Mouse (Mus musculus) T-helper 1 cell (primary cell): ENCODE results near the gene Rap1a.

Experiments used
- in situ Hi-C: fragments of 300-600 bp; cut with MboI, MseI; formaldehyde crosslinking; loops from one replicate; pipeline ENCODE4 v1.15.1; 2025; ENCODE audit warnings: high pct_unique_total_duplicates

Gene Rap1a

DNA sequence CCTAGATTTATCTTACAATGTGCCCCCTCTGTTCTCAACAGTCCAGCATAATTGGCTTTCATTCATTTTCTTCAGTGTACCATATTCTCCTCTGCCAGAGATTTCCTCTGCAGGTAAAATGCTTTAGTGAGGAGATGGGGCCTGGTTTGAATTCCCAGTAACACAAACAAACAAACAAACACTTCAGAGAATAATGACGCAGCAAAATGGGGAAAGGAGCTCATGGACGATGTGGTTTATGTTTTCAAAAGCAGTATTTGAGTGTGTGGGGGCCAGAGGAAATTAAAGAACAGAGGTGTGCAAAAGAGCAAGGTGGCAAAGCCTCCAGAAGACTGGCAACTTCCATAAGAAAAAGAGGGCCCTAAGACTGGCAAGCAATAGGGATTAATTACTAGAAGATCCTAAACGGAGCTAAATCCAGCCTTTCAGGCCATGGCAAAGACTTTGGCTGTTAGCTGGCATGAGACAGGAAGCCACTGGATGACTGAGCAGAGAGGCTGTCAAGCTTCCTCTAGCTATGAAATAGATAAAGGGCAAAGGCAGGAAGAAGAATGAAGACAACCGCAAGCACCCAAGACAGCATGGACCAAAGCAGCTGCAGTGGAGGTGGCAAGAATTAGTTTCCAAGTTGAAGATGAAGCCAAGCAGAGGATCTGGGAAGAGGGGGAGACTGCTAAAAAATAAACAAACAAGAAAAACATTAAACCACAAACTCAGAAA is 37.8 kb downstream of the Rap1a start:
- in situ Hi-C loops = loop anchor here (10.0 kb wide), 1 partner anchor 1562 kb away; no protein-coding TSS in a partner anchor

DNA sequence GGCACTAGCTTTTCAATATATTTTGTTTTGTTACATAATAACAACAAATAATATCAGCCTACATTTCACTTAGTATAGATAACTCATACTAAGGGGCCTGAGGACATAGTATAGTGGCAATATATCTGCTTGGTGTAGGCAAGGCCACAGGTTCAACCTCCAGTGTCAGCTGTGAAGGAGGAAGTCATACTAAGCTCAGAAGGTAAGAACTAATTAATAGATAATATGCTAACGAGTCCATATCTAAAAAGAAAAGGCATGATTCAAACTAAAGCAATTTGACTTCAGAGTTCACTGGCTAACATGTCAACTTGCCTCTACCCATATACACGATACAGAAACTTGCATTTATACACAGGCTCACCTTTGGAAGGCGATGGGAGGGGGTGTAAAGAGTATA is 41.1 kb downstream of the Rap1a start:
- in situ Hi-C loops = loop anchor here (10.0 kb wide), 1 partner anchor 1565 kb away; no protein-coding TSS in a partner anchor

DNA sequence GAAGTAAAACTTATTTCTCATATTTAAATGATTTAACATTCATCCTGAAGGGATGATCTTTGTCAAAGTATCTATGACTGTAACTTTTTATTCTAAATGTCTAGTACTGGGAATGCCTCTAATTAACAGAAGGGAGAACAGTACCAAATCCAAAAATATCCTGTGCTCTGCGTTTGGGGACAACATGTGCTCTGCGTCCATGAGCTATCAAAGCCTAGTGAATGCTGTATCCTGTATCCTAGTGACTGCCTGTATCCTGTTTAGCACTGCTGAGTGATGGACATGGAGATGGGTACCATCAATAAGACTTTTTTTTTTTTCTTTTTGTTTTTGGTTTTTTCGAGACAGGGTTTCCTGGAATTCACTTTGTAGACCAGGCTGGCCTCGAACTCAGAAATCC is 42.5 kb downstream of the Rap1a start:
- in situ Hi-C loops = no loop called here

DNA sequence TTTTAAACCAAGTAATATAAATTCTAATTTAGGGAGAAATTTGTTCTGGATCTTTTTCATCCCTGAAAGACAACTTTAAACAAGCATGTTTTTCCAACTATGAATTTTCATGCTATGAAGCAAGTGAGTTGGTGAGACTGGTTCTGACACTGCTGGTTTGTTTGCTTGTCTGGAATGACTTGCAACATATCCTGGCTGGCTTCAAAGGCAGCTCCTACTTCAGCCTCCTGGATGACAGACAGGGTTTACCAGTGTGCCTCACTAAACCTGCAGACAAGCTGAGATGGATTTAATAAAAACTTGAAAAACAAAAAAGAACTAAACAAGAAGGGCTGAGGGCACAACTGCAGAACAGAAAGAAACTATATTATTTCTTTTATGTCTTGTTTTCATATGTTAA is 43.0 kb downstream of the Rap1a start:
- in situ Hi-C loops = no loop called here

DNA sequence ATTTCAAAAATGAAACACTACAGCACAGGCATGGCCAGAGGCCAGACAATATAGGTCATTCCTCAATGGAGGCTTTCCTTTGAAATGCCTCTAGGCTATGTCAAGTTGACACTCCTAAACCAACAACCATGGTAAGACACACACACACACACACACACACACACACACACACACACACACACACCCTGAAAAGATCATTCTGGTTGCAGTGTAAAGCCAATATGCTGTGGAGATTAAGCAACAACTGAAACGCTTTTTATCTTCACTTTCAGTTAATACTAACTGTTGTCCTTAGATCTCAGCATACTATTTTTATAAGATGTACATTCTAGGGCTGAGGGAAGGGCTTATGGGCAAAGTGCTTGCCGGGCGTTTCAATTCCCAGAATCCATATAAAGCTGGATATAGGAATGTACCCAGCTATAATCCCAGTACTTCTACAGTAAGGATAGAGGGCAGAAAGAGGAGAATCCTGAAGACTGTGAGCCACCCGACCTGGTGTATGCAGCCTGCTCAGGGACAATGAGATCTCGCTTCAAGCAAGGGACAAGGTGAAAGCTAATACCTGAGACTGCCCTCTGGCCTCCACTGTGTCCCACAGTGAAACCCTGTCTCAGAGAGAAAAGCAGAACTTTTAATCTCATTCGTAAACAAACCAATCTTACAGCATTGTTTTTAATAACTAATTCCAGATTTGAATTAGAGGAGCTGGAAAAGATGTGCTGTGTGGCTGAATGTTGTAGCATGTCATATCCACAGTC is 43.6 kb downstream of the Rap1a start:
- in situ Hi-C loops = no loop called here

DNA sequence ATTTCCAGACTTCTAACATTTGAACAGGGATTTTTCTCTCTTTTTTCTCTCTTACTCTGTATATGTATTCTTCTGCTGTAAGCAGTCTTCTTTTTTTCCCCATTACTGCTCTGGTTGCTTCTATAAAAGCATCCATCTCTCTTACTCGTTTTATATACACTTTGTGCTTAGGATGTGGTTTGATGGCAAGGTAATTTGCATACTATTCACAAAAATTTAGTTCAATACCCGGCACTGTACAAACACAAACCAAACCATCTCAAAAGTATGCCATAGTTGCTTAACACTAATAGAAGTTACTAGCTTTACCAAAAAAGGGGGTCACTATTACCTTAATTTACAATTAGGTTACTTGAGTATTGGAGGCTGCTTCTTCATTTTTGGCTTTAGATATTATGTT is 44.6 kb downstream of the Rap1a start:
- in situ Hi-C loops = no loop called here

DNA sequence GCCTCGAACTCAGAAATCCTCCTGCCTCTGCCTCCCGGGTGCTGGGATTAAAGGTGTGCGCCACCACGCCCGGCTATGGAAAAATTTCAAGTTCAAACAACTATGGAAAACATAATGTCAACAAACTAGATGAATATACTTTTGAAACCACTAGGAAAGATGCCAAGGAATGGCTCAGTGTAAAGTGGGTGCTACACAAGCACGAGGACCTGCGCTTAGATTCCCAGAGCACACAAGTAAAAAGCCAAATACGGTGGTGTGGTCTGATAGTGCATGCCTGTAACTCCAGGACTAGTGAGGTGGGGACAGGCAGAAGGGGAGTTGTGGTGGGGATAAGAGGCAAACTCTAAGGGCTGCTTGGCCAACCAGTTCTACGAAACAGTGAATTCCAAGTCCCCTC is 46.0 kb downstream of the Rap1a start:
- in situ Hi-C loops = no loop called here

DNA sequence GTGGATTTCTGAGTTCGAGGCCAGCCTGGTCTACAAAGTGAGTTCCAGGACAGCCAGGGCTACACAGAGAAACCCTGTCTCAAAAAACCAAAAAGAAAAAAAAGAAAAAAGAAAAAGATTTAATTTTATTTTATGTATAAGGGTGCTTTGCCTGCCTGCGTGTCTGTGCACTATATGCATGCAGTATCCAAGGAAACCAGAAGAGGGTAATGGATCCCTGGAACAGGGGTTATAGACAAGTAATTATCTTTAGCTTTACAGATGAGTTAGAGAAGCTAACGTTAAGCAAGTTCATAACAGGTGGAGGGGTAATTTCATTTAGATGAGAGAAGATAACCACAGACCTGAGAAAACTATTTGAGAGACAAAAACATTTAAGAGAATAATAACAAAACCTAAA is 47.0 kb downstream of the Rap1a start:
- in situ Hi-C loops = no loop called here

DNA sequence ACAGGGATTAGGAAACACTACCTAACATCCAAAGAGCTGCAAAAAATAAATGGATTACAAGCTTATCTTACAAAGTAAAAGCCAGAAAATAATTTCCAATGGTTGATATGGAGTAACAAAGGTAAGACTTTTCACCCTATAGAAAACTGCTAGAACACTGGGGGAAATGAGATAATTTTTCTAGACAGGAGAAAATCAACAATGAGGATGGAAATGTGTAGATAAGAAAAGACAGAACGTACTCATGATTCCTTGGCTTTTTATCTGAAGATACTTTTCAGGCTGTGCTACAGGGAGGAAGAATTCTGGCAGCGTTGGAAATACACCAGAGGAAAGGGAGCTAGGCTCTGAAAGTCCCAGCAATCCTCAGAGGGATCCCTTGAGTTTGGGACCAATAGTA is 50.3 kb downstream of the Rap1a start:
- in situ Hi-C loops = no loop called here

DNA sequence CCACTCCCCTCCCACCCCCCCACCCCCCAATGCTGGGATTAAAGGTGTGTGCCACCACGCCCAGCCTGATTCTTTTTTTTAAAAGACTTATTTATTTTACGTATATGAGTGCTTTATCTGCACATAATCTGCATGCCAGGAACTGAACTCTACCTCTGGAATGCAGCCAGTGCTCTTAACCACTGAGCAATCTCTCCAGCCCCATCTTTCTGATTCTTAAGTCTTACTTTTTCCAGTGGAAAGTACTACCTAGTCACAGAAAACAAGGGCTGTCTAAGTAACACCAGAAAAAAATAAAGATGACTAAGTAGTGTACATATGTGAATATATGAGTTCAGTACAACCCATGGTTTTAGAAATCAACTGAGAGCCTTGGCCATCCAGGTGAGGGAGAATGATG is 54.6 kb downstream of the Rap1a start:
- in situ Hi-C loops = no loop called here

DNA sequence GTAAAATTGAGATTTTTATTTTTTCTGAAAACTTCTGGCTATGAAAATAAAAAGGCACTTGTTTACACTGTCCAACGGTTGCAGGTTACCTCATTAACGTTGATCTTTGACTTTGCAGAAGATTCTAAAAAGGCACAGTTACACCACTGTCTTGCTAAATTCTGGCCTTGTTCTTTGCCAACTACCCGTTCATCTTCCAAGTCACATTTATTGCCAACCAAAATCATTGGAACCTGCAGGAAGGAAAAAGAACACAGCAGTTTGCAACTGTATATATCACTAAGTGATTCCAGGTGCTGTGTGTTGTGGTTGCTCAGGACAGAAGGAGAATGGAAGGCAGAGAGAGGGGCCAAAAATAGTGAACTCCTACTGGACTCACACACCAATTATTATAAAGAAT is 63.5 kb downstream of the Rap1a start:
- in situ Hi-C loops = no loop called here

DNA sequence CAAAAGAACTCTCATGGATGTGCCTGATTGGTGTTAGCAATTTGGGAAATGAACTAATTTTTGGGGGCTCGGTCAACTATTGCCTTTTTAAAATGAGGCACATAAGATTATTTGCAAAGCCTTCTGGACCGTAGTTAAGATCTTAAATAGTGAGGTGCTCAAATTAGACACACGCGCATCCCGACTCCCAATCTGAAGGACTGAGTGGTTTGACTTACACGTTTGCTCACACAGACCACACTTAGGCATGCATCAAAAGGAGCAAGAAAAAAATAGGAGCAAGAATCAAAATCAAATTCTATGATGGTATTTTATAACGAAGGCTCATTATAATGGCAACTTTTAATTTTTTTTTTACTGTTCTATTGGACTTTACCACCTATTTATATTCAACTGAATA is 64.1 kb downstream of the Rap1a start:
- in situ Hi-C loops = no loop called here

DNA sequence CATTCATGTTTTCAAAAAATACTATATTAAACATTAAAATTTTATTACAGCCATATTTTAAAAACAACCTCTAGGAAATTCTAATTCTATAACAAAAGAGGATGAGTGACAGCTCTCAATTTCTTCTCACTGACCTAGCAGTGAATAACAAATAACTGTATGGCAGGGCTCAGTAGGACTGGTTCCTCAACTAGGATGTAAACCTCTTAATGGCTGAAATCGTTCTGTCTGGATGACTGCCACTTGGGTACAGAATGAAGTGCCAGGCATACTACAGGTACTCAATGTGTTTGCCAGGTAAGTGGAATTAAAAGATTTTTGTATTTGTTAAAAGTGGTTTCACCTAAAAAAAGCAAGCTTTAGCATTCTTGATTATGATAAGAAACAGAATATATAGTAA is 65.0 kb downstream of the Rap1a start:
- in situ Hi-C loops = no loop called here

DNA sequence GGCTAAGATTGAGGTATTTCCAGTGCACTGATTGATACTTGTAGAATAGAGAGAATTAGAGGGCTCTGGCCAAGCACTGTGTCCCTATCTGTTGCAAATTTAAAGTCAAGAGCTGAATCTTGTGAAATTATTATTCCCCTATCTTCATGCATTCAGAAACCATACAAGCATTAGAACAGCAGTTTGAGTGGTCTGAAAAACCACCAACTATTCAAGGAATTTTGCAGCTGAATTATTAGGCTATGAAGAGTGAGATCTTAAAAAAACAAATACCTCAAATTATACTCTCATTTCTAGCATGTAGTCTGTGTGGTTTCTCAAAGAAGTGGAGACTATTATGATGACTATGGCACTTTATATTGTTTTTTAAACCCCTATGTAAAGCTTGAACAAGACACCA is 65.9 kb downstream of the Rap1a start:
- in situ Hi-C loops = no loop called here

DNA sequence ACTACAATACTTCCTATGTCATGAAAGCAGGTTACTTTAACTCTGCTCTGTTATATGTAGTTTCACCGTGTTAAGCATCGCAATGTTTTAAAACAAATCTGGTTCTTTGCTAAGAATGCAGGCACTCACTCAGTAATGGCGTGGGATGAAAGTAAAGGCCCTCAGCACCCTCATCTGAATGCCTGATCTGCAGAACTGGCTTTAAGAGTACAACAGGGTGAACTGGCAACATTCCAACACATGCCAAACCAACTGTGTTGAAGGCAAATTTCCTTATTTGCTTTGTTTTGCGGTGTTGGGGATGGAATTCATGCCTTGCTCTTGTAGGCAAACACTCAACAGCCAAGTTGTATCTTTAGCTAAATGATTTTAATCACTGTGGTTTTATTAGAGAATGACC is 67.6 kb downstream of the Rap1a start:
- in situ Hi-C loops = no loop called here

DNA sequence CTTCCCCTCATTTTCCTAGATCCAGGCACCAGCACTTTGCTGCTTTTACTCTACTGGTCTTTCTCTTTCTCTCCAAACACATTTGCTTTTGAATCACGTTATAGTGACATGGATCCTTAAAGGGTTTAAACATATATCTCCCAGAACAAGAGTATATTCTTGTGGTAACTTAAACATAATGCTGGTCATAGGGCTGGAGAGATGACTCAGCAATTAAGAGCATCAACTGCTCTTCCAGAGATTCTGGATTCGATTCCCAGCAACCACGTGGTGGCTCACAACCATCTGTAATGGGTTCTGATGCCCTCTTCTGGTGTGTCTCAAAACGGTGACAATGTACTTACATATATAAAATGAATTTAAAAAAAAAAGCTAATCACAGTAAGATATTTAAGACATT is 68.8 kb downstream of the Rap1a start:
- in situ Hi-C loops = no loop called here

DNA sequence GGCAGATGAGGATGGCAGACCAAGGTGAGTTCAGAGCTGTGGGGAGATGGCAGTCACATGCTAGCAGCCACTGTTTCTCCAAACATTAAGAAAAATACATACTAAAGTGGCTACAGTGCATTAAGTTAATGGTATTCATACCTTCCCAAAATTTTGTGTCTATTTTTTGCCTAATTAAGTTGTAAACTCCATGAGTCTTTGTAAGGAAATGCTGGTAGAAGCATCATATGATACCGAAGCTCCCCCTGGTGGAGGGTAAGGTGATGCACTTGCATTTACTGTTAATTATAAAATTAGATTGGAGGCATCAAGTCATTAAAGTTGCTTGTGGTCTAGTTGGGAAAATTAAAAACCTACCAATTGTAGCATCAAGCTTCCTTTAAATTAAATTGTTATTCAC is 75.1 kb downstream of the Rap1a start:
- in situ Hi-C loops = no loop called here

DNA sequence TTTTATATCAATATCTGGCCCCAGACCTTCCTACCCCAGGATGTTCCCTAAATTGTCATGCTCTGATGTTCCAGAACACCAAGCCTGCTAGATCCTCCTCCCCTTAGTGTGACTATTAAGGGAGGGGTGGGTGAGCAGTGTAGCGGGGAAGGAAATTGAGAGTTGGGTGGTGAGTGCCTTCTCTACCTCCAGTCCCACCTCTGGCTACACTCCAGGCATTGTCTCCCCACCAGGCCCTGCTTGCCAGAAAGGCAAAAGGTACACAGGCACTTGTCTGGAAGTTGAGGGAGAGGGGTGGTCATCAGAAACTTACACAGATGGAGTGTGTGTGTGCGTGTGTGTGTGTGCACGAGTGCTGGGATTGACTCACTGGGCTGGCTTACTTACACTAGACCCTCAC is 78.6 kb downstream of the Rap1a start:
- in situ Hi-C loops = loop anchor here (5.0 kb wide), 1 partner anchor 35 kb away; the partner anchor contains the start of gene Ddx20

DNA sequence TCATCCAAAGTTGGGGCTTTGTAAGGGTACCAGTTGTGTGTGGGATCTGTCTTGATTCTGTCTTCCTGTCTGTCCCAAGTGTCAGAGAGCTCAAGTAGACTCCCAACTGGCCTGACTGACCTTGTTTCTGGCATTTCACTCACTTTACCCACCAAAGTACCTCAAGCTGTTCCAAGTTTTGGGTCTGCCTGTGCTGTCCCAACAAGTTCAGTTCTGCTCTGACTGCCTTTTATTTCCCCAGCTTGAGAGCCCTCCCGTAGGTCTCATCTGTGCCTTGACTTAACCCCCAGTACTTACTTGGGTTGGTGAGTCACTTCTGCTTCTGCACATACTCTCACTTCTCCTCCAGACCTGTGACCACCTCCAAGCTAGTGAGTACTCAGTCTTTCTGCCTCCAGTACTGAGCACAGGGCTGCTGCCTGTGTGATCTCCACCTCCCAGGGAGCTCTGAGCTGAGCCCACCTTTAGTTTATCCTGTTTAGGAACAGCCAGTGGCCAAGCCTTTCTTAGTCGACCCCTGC is 79.4 kb downstream of the Rap1a start:
- in situ Hi-C loops = loop anchor here (5.0 kb wide), 1 partner anchor 34 kb away; the partner anchor contains the start of gene Ddx20

DNA sequence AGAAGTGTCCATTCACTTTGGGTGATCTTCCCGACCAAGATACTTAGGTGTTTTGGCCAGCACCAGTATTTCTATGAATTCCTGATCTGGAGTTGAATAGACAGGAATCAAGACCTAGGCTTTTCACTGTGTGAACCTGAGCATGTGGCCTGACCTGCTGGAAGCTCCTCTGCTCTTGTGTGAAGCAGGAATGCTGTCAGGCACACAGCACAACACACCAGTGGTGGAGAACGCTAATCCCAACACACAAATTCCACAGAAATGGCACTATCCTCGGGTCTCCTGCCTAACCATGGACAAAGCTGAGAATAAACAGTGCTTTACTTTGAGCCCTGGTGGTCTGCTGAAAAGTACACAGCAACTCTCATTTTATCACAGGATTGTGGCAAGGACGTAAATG is 80.6 kb downstream of the Rap1a start:
- in situ Hi-C loops = loop anchor here (5.0 kb wide), 1 partner anchor 33 kb away; the partner anchor contains the start of gene Ddx20

DNA sequence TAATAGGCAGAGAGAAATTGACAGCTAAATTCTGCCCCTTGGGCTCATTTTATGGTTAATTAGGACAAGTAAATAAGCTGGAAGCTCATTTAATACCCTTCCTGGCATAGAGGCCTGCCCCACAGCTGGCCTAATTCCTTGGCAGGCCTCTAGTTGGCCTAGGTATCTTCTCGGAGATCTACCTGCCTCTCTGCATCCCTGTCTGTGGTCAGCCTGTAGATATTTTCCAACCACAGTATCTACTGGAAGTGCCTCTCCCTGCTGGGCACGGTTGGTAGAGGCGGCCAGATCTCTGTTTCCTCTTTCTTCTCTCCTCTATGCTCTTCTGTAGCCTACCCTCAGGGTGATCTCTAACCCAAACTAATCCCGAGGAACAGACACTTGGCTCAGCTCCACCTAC is 81.2 kb downstream of the Rap1a start:
- in situ Hi-C loops = loop anchor here (5.0 kb wide), 1 partner anchor 33 kb away; the partner anchor contains the start of gene Ddx20

DNA sequence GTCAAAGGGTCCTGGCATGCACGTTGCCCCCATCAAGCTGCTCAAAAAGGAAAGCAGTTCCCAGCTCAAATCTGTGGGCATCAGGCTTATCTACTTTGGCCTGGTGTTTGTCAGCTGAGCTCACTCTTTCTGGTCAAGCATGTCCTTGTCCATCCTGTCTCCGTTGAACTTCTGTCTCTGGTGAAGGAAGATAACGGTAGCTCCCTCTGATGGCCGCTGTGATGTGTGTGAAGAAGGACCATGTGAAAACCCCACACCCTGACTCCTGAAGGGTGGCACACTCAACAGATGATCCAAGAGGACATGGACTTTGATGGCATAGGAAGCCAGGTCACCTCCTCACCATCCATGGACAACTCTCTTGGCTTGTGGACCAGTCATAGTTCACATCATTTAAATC is 82.4 kb downstream of the Rap1a start:
- in situ Hi-C loops = no loop called here
